Mouse (Mus musculus) liver, embryonic 16.5 days (tissue): ENCODE measurements at regions not wholly inside any gene's neighbourhood (a gene's known extent, or its start where the extent isn't known, plus 50 kb on each side); places are given as distances from the start of the nearest gene placed in this dataset.

Experiments
- ATAC-seq: fragments of 200-750 bp; cut with Nextera tagmentation; 2 replicates; pipeline ENCODE4 v1.8.0; 2017; ENCODE audit warnings: low read depth, mild to moderate bottlenecking, moderate number of reproducible peaks, moderate library complexity
- H3K27ac ChIP-seq: fragments of 300-500 bp; sonication (generic); 2 replicates; pipeline ENCODE4 v1.5.1; 2014; ENCODE audit warnings: mild to moderate bottlenecking, low read length
- H3K27me3 ChIP-seq: fragments of 300-500 bp; sonication (generic); 2 replicates; pipeline ENCODE4 v1.6.1; 2014; ENCODE audit warnings: low read depth, low read length, mixed read lengths; ENCODE audit not compliant: control insufficient read depth, insufficient read depth
- H3K36me3 ChIP-seq: fragments of 300-500 bp; sonication (generic); 2 replicates; pipeline ENCODE4 v1.6.1; 2014; ENCODE audit warnings: mild to moderate bottlenecking; ENCODE audit not compliant: control insufficient read depth, insufficient read depth
- H3K4me1 ChIP-seq: fragments of 300-500 bp; sonication (generic); 2 replicates; pipeline ENCODE4 v1.6.1; 2014; ENCODE audit warnings: low read depth, low read length, mixed read lengths; ENCODE audit not compliant: control insufficient read depth
- H3K4me2 ChIP-seq: fragments of 300-500 bp; sonication (generic); 2 replicates; pipeline ENCODE4 v1.6.1; 2014; ENCODE audit warnings: low read depth, low read length, mixed read lengths
- H3K4me3 ChIP-seq: fragments of 300-500 bp; sonication (generic); 2 replicates; pipeline ENCODE4 v1.5.1; 2014; ENCODE audit warnings: low read depth, mild to moderate bottlenecking, low read length
- H3K9ac ChIP-seq: fragments of 300-500 bp; sonication (generic); 2 replicates; pipeline ENCODE4 v1.6.1; 2014; ENCODE audit warnings: low read depth, low read length
- H3K9me3 ChIP-seq: fragments of 300-500 bp; sonication (generic); replicated peaks from 2 replicates; pipeline ENCODE4 v1.6.1; 2016; ENCODE audit warnings: low read length; ENCODE audit not compliant: control insufficient read depth
- WGBS: fragments of 180-500 bp; shearing (Covaris S2); extraction: QIAGEN DNeasy Blood & Tissue Kit; methylation state at CpG from one replicate; pipeline ENCODE4 v1.1.7; 2014; ENCODE audit not compliant: insufficient replicate concordance; 5-methylcytosine and 5-hydroxymethylcytosine counted together

DNA sequence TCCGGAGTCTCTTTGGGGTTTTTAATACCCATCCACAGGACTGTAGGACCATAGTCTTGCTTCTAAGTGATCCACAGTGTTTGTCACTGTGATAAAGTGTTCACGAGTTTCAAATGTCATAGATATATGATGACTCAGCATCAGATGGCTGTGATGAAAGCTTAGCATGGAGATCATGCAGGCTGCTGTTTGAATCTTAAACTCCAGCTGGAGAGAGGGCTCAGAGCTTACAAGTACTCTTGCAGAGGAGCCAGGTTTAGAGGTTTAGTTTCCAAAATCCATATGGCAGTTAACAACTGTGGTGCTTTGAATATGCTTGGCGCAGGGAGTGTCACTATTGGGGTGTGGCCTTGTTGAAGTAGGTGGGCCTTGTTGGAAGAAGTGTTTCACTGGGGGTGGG, 280.9 kb upstream of the Ubash3b start:
- Histone ChIP-seq H3K27ac (no peak overlapping the region), H3K27me3 (no peaks in the 10 kb centered on the region), H3K4me2 (no peak overlapping the region), H3K36me3 (no peaks in the 10 kb centered on the region), H3K4me1 (no peaks in the 10 kb centered on the region), H3K9ac (no peak overlapping the region), H3K9me3 (no peaks in the 10 kb centered on the region), H3K4me3 (no peak overlapping the region)
- 51% methylated on average over 3 of the region's 3 CpGs for WGBS
- ATAC-seq, result no peak

DNA sequence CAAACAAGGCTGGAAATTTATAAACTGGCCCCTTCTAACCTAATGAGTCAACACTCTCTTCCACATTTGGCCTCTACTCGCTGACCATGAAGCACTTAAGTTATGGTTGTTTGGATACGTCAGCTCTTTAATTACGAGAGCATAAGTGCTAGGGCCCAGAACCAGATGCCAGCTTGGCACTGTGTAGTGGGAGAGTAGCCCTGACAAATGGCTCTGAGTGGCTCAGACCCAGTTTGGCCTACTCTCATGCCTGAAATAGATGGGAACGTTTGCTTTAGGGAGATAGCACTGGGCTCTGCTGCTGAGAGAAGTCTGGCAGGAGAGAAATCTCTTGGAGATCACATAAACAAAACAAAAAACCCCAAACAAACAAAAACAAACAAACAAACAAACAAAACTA, 278.5 kb upstream of the Ubash3b start:
- no peaks in the 10 kb centered on the region for H3K9me3 ChIP-seq
- H3K27me3 ChIP-seq, result no peaks in the 10 kb centered on the region
- H3K4me2 ChIP-seq, result no peak overlapping the region
- no peaks in the 10 kb centered on the region for H3K4me1 ChIP-seq
- 57% methylated on average over 4 of the region's 4 CpGs for WGBS
- ATAC-seq, result no peak
- no peak overlapping the region for H3K4me3 ChIP-seq
- no peak overlapping the region for H3K9ac ChIP-seq
- H3K27ac ChIP-seq, result no peak overlapping the region
- no peaks in the 10 kb centered on the region for H3K36me3 ChIP-seq

- Histone ChIP-seq H3K4me1 (no peaks in the 10 kb centered on the region), H3K4me2 (no peak overlapping the region), H3K9ac (no peak overlapping the region), H3K9me3 (no peaks in the 10 kb centered on the region), H3K27me3 (no peaks in the 10 kb centered on the region), H3K4me3 (no peak overlapping the region), H3K36me3 (no peaks in the 10 kb centered on the region), H3K27ac (no peak overlapping the region)
- no peak for ATAC-seq
- WGBS, result 59% methylated on average over 2 of the region's 2 CpGs
Observed at GRCm38 (mm10) chr9:41438141-41438540, 276.6 kb upstream of the Ubash3b start.

DNA sequence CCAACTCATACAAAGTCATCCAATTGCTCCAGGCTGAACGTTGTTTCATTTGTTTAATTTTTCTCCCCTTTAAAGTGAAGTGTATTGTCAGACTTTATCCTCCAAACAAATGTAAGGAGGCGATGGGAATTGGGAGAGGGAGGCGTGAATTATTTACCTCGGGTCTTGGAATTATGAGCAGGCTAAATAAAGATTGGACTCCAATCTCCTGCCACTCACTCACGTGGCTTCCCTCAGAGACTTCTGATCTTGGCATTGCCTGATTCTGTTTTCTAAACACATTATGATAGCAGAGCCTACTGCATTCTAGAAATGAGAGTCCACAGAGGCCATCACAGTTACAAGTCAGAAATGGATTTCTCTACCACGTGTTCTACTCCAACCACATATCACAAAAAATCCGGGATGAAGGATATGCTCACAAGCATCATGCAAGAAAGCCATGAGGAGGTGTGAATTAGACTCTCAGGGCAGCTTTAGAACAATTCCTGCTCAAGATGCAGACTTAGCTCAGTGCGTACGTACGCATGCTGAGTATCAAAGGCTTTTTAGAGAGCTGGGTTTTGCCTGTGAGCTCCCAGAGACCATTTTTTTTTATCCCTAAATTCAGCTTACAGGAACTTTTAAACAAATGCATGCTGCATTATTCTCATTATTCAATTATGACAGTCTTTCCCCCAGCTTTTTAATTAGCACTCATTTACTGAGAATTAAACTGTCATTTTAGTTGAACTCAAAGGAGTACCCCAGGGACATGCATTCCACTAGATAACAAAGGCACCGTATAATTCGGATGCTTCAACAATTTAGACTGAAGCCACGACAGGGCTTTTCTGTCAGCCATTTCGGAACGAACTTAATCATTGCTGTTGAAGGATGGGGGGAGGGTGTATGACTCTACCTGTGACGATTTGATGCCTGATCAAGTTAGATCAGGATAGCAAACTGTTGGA, 269.2 kb upstream of the Ubash3b start:
- Histone ChIP-seq H3K9ac (no peak overlapping the region), H3K4me1 (no peaks in the 10 kb centered on the region), H3K27me3 (no peaks in the 10 kb centered on the region), H3K27ac (no peak overlapping the region), H3K4me2 (no peak overlapping the region), H3K4me3 (no peak overlapping the region), H3K9me3 (no peaks in the 10 kb centered on the region), H3K36me3 (no peaks in the 10 kb centered on the region)
- 65% methylated on average over 16 of the region's 16 CpGs for WGBS
- ATAC-seq, result no peak

- ATAC-seq, result no peak
- Histone ChIP-seq H3K9me3 (no peaks in the 10 kb centered on the region), H3K27ac (no peak overlapping the region), H3K4me2 (no peak overlapping the region), H3K4me1 (no peaks in the 10 kb centered on the region), H3K36me3 (no peaks in the 10 kb centered on the region), H3K4me3 (no peak overlapping the region), H3K27me3 (no peaks in the 10 kb centered on the region), H3K9ac (no peak overlapping the region)
- WGBS, result 66% methylated on average over 10 of the region's 10 CpGs
Observed at GRCm38 (mm10) chr9:41429711-41430390, 268.4 kb upstream of the Ubash3b start.

GRCm38 (mm10) chr9:41429236-41429635, 267.7 kb upstream of the Ubash3b start:
- Histone ChIP-seq H3K36me3 (no peaks in the 10 kb centered on the region), H3K4me3 (no peak overlapping the region), H3K4me2 (no peak overlapping the region), H3K27me3 (no peaks in the 10 kb centered on the region), H3K4me1 (no peaks in the 10 kb centered on the region), H3K9ac (no peak overlapping the region), H3K27ac (no peak overlapping the region), H3K9me3 (no peaks in the 10 kb centered on the region)
- ATAC-seq, result no peak
- 75% methylated on average over 4 of the region's 4 CpGs for WGBS

DNA sequence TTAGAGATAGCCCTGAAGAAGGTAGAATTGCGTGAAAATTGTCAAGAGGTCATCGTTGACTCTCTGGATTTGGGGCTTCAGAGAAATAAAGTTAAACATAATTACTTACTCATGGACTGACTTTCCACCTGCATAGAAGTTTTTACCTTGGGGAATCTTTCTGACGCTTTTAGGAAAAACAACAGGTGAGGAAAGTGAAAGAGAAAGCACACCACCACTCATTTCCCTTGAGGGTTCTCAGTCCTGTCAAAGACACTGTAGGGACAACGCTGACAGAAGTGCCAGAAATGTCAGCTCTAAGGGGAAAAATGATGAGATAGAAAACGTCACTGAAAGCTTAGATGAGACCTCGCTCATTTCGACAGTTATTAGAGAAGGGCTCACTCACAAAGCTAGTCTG, 265.2 kb upstream of the Ubash3b start:
- Histone ChIP-seq H3K27me3 (no peaks in the 10 kb centered on the region), H3K4me3 (no peak overlapping the region), H3K9me3 (no peaks in the 10 kb centered on the region), H3K9ac (no peak overlapping the region), H3K36me3 (no peaks in the 10 kb centered on the region), H3K4me2 (no peak overlapping the region), H3K27ac (no peak overlapping the region), H3K4me1 (no peaks in the 10 kb centered on the region)
- 61% methylated on average over 7 of the region's 7 CpGs for WGBS
- ATAC-seq, result no peak

DNA sequence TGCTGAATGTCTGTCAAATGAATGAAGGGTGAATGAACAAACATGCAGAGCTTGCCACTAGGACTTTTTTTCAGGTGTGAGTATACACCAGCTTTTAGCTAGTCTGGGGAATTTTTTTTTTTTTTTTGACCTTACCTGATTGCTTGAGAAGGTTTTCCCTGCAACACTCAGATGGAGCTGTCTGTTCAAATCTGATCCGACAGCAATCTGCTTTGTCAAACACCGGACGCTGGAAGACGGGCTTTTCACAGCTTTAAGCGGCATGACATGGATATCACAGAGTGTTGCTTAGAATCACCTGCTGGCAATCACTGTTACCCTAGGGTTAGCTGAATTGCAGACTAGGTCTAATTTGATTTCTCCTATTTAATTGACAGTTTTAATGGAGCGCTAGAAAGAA, 263.7 kb upstream of the Ubash3b start:
- Histone ChIP-seq H3K4me1 (no peaks in the 10 kb centered on the region), H3K27ac (no peak overlapping the region), H3K9ac (no peak overlapping the region), H3K4me3 (no peak overlapping the region), H3K9me3 (no peaks in the 10 kb centered on the region), H3K27me3 (no peaks in the 10 kb centered on the region), H3K36me3 (no peaks in the 10 kb centered on the region), H3K4me2 (no peak overlapping the region)
- ATAC-seq, result no peak
- 81% methylated on average over 6 of the region's 6 CpGs for WGBS

- Histone ChIP-seq H3K4me3 (no peak overlapping the region), H3K9ac (no peak overlapping the region), H3K27ac (no peak overlapping the region), H3K36me3 (no peaks in the 10 kb centered on the region), H3K9me3 (no peaks in the 10 kb centered on the region), H3K4me2 (no peak overlapping the region), H3K27me3 (no peaks in the 10 kb centered on the region), H3K4me1 (no peaks in the 10 kb centered on the region)
- 42% methylated on average over 3 of the region's 3 CpGs for WGBS
- no peak for ATAC-seq
Observed at GRCm38 (mm10) chr9:41413791-41414190, 252.3 kb upstream of the Ubash3b start.
